Mouse (Mus musculus) embryonic facial prominence, embryonic 13.5 days (tissue): ENCODE measurements around the gene Gm43517. TPM values are rescaled to one million over a fixed set of nuclear protein-coding genes. Genes with fewer than 3 reads are reported as not detected.

Experiments
- ATAC-seq: fragments of 200-750 bp; cut with Nextera tagmentation; 2 replicates; pipeline ENCODE4 v1.8.0; 2017; ENCODE audit warnings: low read depth; ENCODE audit not compliant: insufficient number of reproducible peaks, insufficient read depth, low FRiP score, low TSS enrichment
- H3K27ac ChIP-seq: fragments of 300-500 bp; sonication (generic); 2 replicates; pipeline ENCODE4 v1.5.1; 2015; ENCODE audit warnings: moderate library complexity, mild to moderate bottlenecking, inconsistent platforms
- H3K27me3 ChIP-seq: fragments of 300-500 bp; sonication (generic); 2 replicates; pipeline ENCODE4 v1.6.1; 2015; ENCODE audit warnings: mild to moderate bottlenecking, inconsistent platforms
- H3K36me3 ChIP-seq: fragments of 300-500 bp; sonication (generic); 2 replicates; pipeline ENCODE4 v1.6.1; 2015; ENCODE audit warnings: mild to moderate bottlenecking, inconsistent platforms
- H3K4me1 ChIP-seq: fragments of 300-500 bp; sonication (generic); 2 replicates; pipeline ENCODE4 v1.6.1; 2015; ENCODE audit warnings: inconsistent platforms
- H3K4me2 ChIP-seq: fragments of 300-500 bp; sonication (generic); 2 replicates; pipeline ENCODE4 v1.6.1; 2015; ENCODE audit warnings: moderate library complexity, mild to moderate bottlenecking, inconsistent platforms
- H3K4me3 ChIP-seq: fragments of 300-500 bp; sonication (generic); 2 replicates; pipeline ENCODE4 v1.5.1; 2015; ENCODE audit warnings: mild to moderate bottlenecking, inconsistent platforms
- H3K9ac ChIP-seq: fragments of 300-500 bp; sonication (generic); 2 replicates; pipeline ENCODE4 v1.6.1; 2015; ENCODE audit warnings: mild to moderate bottlenecking, inconsistent platforms
- H3K9me3 ChIP-seq: fragments of 300-500 bp; sonication (generic); 2 replicates; pipeline ENCODE4 v1.6.1; 2016; ENCODE audit warnings: inconsistent platforms
- WGBS: fragments of 180-500 bp; shearing (Covaris S2); methylation state at CpG from one replicate; pipeline ENCODE4 v1.1.7; 2015; ENCODE audit warnings: mixed read lengths; 5-methylcytosine and 5-hydroxymethylcytosine counted together
- polyA plus RNA-seq: library from polyadenylated mRNA; unstranded; fragments of >200 nt; fragmentation: Nextera tagmentation; extraction: Ambion mirVana; gene quantifications from 2 replicates; pipeline ENCODE4 v1.2.1, GENCODE M21; 2015

The Gm43517 gene
- polyA plus RNA-seq, 1 experiment from 2014 or later = not detected

- 5% methylated on average over 1 of the region's 1 CpGs for WGBS
- Histone ChIP-seq H3K27ac (no peak overlapping the region), H3K9me3 (no peaks in the 10 kb centered on the region), H3K9ac (no peak overlapping the region), H3K4me1 (peaks cover 8% of the 10 kb centered on the region; the same call in 1 of the 2 replicates), H3K4me2 (no peak overlapping the region), H3K4me3 (no peak overlapping the region), H3K27me3 (peaks cover 97% of the 10 kb centered on the region), H3K36me3 (no peaks in the 10 kb centered on the region)
- no peak for ATAC-seq
Observed at GRCm38 (mm10) chr12:49378920-49379319, 6.1 kb upstream of the Gm43517 start.

GRCm38 (mm10) chr12:49379446-49379845 lies 5.5 kb upstream of the Gm43517 start:
- no peak overlapping the region for H3K4me3 ChIP-seq
- peaks cover 97% of the 10 kb centered on the region for H3K27me3 ChIP-seq
- WGBS = 8% methylated on average over 11 of the region's 11 CpGs
- H3K4me1 ChIP-seq = peaks cover 8% of the 10 kb centered on the region; the same call in 1 of the 2 replicates
- no peaks in the 10 kb centered on the region for H3K36me3 ChIP-seq
- no peak overlapping the region for H3K4me2 ChIP-seq
- H3K9ac ChIP-seq = no peak overlapping the region
- ATAC-seq = no peak
- H3K9me3 ChIP-seq = no peaks in the 10 kb centered on the region
- no peak overlapping the region for H3K27ac ChIP-seq

GRCm38 (mm10) chr12:49380442-49380841 lies 4.5 kb upstream of the Gm43517 start:
- H3K36me3 ChIP-seq = no peaks in the 10 kb centered on the region
- no peak for ATAC-seq
- WGBS = 4% methylated on average over 4 of the region's 4 CpGs
- H3K4me2 ChIP-seq = no peak overlapping the region
- H3K27ac ChIP-seq = no peak overlapping the region
- H3K9me3 ChIP-seq = no peaks in the 10 kb centered on the region
- peaks cover 8% of the 10 kb centered on the region; the same call in 1 of the 2 replicates for H3K4me1 ChIP-seq
- no peak overlapping the region for H3K9ac ChIP-seq
- no peak overlapping the region for H3K4me3 ChIP-seq
- H3K27me3 ChIP-seq = peaks cover 99% of the 10 kb centered on the region

GRCm38 (mm10) chr12:49381031-49381525 lies 3.9 kb upstream of the Gm43517 start:
- Histone ChIP-seq H3K4me2 (no peak overlapping the region), H3K27ac (no peak overlapping the region), H3K27me3 (peaks cover 99% of the 10 kb centered on the region), H3K4me3 (no peak overlapping the region), H3K9me3 (no peaks in the 10 kb centered on the region), H3K4me1 (peaks cover 8% of the 10 kb centered on the region; the same call in 1 of the 2 replicates), H3K9ac (no peak overlapping the region), H3K36me3 (no peaks in the 10 kb centered on the region)
- ATAC-seq = no peak
- 3% methylated on average over 4 of the region's 4 CpGs for WGBS

- ATAC-seq = no peak
- Histone ChIP-seq H3K4me2 (no peak overlapping the region), H3K9me3 (no peaks in the 10 kb centered on the region), H3K36me3 (no peaks in the 10 kb centered on the region), H3K27ac (no peak overlapping the region), H3K9ac (no peak overlapping the region), H3K4me3 (no peak overlapping the region), H3K27me3 (peaks cover 96% of the 10 kb centered on the region), H3K4me1 (peaks cover 8% of the 10 kb centered on the region; the same call in 1 of the 2 replicates)
- WGBS = 1% methylated on average over 19 of the region's 19 CpGs
Observed at GRCm38 (mm10) chr12:49381721-49382365, 3.1 kb upstream of the Gm43517 start.

- Histone ChIP-seq H3K4me2 (peak within 1 kb of the TSS; percentile 58), H3K27ac (no peak within 1 kb of the TSS), H3K36me3 (no peaks in the 10 kb centered on the region), H3K27me3 (peaks cover 88% of the 10 kb centered on the region), H3K4me1 (peaks cover 8% of the 10 kb centered on the region; the same call in 1 of the 2 replicates), H3K9ac (peak within 1 kb of the TSS; percentile 49; the same call in 1 of the 2 replicates), H3K9me3 (no peaks in the 10 kb centered on the region), H3K4me3 (peak within 1 kb of the TSS; percentile 43)
- peak; percentile 21; the same call in 1 of the 2 replicates for ATAC-seq
- WGBS = under 1% methylated on average over 59 of the region's 61 CpGs
Observed at GRCm38 (mm10) chr12:49382565-49383520, 2.1 kb upstream of the Gm43517 start, which contains the start of gene Foxg1. Gene Foxg1 (plus strand): TSS chr12:49382660.

GRCm38 (mm10) chr12:49383521-49384133 lies 1.3 kb upstream of the Gm43517 start:
- Histone ChIP-seq H3K27me3 (peaks cover 86% of the 10 kb centered on the region), H3K36me3 (no peaks in the 10 kb centered on the region), H3K27ac (no peak overlapping the region), H3K4me1 (peaks cover 8% of the 10 kb centered on the region; the same call in 1 of the 2 replicates), H3K9me3 (no peaks in the 10 kb centered on the region), H3K9ac (peak overlapping the region; percentile 49; the same call in 1 of the 2 replicates), H3K4me2 (peak overlapping the region; percentile 58), H3K4me3 (peak overlapping the region; percentile 43)
- peak; percentile 84 for ATAC-seq
- under 1% methylated on average over 55 of the region's 67 CpGs for WGBS

- Histone ChIP-seq H3K9ac (no peak overlapping the region), H3K4me2 (peak overlapping the region; percentile 58), H3K4me3 (peak overlapping the region; percentile 43), H3K9me3 (no peaks in the 10 kb centered on the region), H3K27ac (peak overlapping the region; percentile 55; the same call in 1 of the 2 replicates), H3K27me3 (peaks cover 81% of the 10 kb centered on the region), H3K4me1 (peaks cover 8% of the 10 kb centered on the region; the same call in 1 of the 2 replicates), H3K36me3 (no peaks in the 10 kb centered on the region)
- no peak for ATAC-seq
- WGBS = 1% methylated on average over 45 of the region's 66 CpGs
Observed at GRCm38 (mm10) chr12:49384295-49384875, 589 bp upstream of the Gm43517 start.

GRCm38 (mm10) chr12:49385631-49385990 lies 637 bp downstream of the Gm43517 start:
- Histone ChIP-seq H3K9ac (peak overlapping the region; percentile 46), H3K36me3 (no peaks in the 10 kb centered on the region), H3K4me2 (no peak overlapping the region; the same call in 1 of the 2 replicates), H3K4me3 (peak overlapping the region; percentile 43), H3K4me1 (peaks cover 8% of the 10 kb centered on the region; the same call in 1 of the 2 replicates), H3K27ac (no peak overlapping the region), H3K27me3 (peaks cover 80% of the 10 kb centered on the region), H3K9me3 (no peaks in the 10 kb centered on the region)
- no peak for ATAC-seq
- under 1% methylated on average over 23 of the region's 23 CpGs for WGBS

GRCm38 (mm10) chr12:49386081-49386805 lies 1.3 kb downstream of the Gm43517 start:
- Histone ChIP-seq H3K9me3 (no peaks in the 10 kb centered on the region), H3K9ac (no peak overlapping the region), H3K27ac (no peak overlapping the region), H3K4me2 (no peak overlapping the region), H3K36me3 (no peaks in the 10 kb centered on the region), H3K4me3 (no peak overlapping the region; the same call in 1 of the 2 replicates), H3K4me1 (peaks cover 10% of the 10 kb centered on the region; the same call in 1 of the 2 replicates), H3K27me3 (peaks cover 80% of the 10 kb centered on the region)
- ATAC-seq = no peak
- WGBS = 13% methylated on average over 10 of the region's 10 CpGs
